Mouse (Mus musculus): ENCODE results near the gene Zfp39. TPM values are rescaled to one million over a fixed set of nuclear protein-coding genes. Genes with fewer than 3 reads are reported as not detected.
"Not testable (repeated sequence)": the region's sequence is repeated elsewhere in the genome, so short reads cannot be mapped to it uniquely, and the experiment has no call there.

Gene Zfp39
- polyA plus RNA-seq, 1 experiment from 2014 or later: 5.6 TPM

DNA sequence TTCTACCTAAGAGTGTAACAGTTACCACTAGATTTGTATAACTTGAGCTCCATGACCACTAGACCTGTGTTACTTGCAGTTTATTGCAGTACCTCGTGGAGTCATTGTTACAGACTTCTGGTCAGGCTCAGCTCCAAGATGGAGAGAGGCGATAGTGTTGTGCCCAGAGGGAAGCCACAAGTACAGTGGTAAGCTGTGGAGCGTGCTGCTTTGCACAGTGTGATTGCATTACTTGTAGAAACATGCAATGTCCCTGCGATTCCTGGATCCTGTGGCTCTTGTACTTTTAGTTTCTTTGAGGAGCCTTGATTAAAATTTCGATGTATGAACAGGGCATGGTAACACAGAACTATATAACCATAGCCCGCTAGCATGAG is 36.1 kb downstream of the Zfp39 start:
- no peak for ATAC-seq (ENCODE audit: low read depth)
- Histone ChIP-seq H3K27me3 (ENCODE audit: control insufficient read depth, insufficient read depth, low read depth, low read length) (no peaks in the 10 kb centered on the region), H3K4me3 (ENCODE audit: low read depth, low read length) (peak overlapping the region; percentile 81), H3K4me1 (ENCODE audit: control insufficient read depth, low read depth, low read length) (peaks cover 6% of the 10 kb centered on the region), H3K27ac (ENCODE audit: low read length) (no peak overlapping the region), H3K9ac (ENCODE audit: low read depth, low read length) (peak overlapping the region; percentile 79), H3K36me3 (ENCODE audit: control insufficient read depth, insufficient read depth) (no peaks in the 10 kb centered on the region), H3K4me2 (ENCODE audit: low read depth, low read length) (peak overlapping the region; percentile 65), H3K9me3 (replicated peaks; ENCODE audit: control insufficient read depth, low read length) (no peaks in the 10 kb centered on the region)
- WGBS (ENCODE audit: insufficient replicate concordance): 64% methylated on average over 6 of the region's 6 CpGs

GRCm38 (mm10) chr11:58867039-58867953 is 36.7 kb downstream of the Zfp39 start, which contains the start of gene 2810021J22Rik:
Gene 2810021J22Rik (plus strand): TSS chr11:58867216.
- peak within 1 kb of the TSS; percentile 81 for H3K4me3 ChIP-seq (ENCODE audit: low read depth, low read length)
- ATAC-seq (ENCODE audit: low read depth): peak; percentile 93

DNA sequence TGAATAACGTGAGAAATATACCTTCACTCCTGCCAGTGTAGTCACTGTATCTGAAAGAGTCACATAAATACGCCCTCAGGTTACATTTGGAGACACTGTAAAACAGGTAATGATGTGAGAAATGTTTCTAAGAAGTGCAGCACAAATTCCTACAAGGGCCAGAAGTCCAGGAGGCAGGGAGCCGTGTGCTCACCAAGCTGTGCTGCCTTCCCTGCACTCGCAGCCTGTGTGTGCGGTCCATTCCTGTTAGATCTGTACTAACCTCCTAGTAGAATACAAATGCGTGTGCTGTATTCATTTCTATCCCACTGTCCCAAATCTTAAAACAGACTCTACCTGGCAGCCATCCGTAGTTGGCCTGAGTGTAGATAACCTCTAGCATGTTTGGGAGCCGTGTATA is 43.3 kb downstream of the Zfp39 start:
- 83% methylated on average over 8 of the region's 8 CpGs for WGBS (ENCODE audit: insufficient replicate concordance)
- Histone ChIP-seq H3K36me3 (ENCODE audit: control insufficient read depth, insufficient read depth) (peaks cover 40% of the 10 kb centered on the region), H3K4me2 (ENCODE audit: low read depth, low read length) (no peak overlapping the region), H3K27ac (ENCODE audit: low read length) (no peak overlapping the region), H3K27me3 (ENCODE audit: control insufficient read depth, insufficient read depth, low read depth, low read length) (no peaks in the 10 kb centered on the region), H3K9ac (ENCODE audit: low read depth, low read length) (no peak overlapping the region), H3K4me1 (ENCODE audit: control insufficient read depth, low read depth, low read length) (no peaks in the 10 kb centered on the region), H3K4me3 (ENCODE audit: low read depth, low read length) (no peak overlapping the region), H3K9me3 (replicated peaks; ENCODE audit: control insufficient read depth, low read length) (peaks cover 8% of the 10 kb centered on the region; the same call in 1 of the 2 replicates)
- ATAC-seq (ENCODE audit: low read depth): no peak

More at GRCm38 (mm10) chr11:58867039-58867953, 36.7 kb downstream of the Zfp39 start, which contains the start of gene 2810021J22Rik:
- Histone ChIP-seq H3K9ac (ENCODE audit: low read depth, low read length) (peak within 1 kb of the TSS; percentile 79), H3K27ac (ENCODE audit: low read length) (peak within 1 kb of the TSS; percentile 81), H3K4me2 (ENCODE audit: low read depth, low read length) (peak within 1 kb of the TSS; percentile 65), H3K36me3 (ENCODE audit: control insufficient read depth, insufficient read depth) (no peaks in the 10 kb centered on the region), H3K27me3 (ENCODE audit: control insufficient read depth, insufficient read depth, low read depth, low read length) (no peaks in the 10 kb centered on the region), H3K4me1 (ENCODE audit: control insufficient read depth, low read depth, low read length) (peaks cover 6% of the 10 kb centered on the region), H3K9me3 (replicated peaks; ENCODE audit: control insufficient read depth, low read length) (no peaks in the 10 kb centered on the region)
- WGBS (ENCODE audit: insufficient replicate concordance): 2% methylated on average over 37 of the region's 37 CpGs

DNA sequence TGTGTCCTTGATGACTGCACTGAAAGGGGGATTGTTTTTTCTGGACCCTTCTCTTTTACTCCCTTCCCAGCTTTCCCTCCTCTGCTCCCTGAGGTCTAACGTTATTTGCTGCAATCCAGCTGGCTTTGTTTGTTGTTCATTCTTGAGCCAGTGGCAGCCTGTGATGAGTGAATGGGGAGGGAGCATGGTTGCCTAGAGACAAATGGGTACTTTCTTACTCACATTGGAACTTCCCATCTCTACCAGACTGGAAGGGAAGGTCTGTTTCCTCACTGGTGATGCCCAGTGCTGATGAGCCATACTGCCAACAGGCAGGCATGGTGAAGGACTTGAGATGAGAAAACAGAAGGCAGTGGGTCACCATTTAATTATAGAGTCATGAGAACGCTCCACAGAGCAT is 54.3 kb downstream of the Zfp39 start:
- 0 out of 2 replicates have a peak, but pooled peaks cover 5% of the 10 kb centered on the region for H3K36me3 ChIP-seq (ENCODE audit: control insufficient read depth, insufficient read depth)
- no peaks in the 10 kb centered on the region for H3K27me3 ChIP-seq (ENCODE audit: control insufficient read depth, insufficient read depth, low read depth, low read length)
- H3K9me3 ChIP-seq (replicated peaks; ENCODE audit: control insufficient read depth, low read length): no peaks in the 10 kb centered on the region
- no peak overlapping the region for H3K4me2 ChIP-seq (ENCODE audit: low read depth, low read length)
- ATAC-seq (ENCODE audit: low read depth): no peak
- no peak overlapping the region for H3K27ac ChIP-seq (ENCODE audit: low read length)
- H3K9ac ChIP-seq (ENCODE audit: low read depth, low read length): no peak overlapping the region
- H3K4me3 ChIP-seq (ENCODE audit: low read depth, low read length): no peak overlapping the region
- WGBS (ENCODE audit: insufficient replicate concordance): 70% methylated on average over 2 of the region's 2 CpGs
- peaks cover 6% of the 10 kb centered on the region; the same call in 1 of the 2 replicates for H3K4me1 ChIP-seq (ENCODE audit: control insufficient read depth, low read depth, low read length)

GRCm38 (mm10) chr11:58847636-58848035 is 56.4 kb downstream of the Zfp39 start:
- Histone ChIP-seq H3K4me1 (ENCODE audit: control insufficient read depth, low read depth, low read length) (peaks cover 6% of the 10 kb centered on the region; the same call in 1 of the 2 replicates), H3K4me3 (ENCODE audit: low read depth, low read length) (peak overlapping the region; percentile 77), H3K9ac (ENCODE audit: low read depth, low read length) (peak overlapping the region; percentile 84), H3K4me2 (ENCODE audit: low read depth, low read length) (peak overlapping the region; percentile 60), H3K27ac (ENCODE audit: low read length) (no peak overlapping the region), H3K36me3 (ENCODE audit: control insufficient read depth, insufficient read depth) (0 out of 2 replicates have a peak, but pooled peaks cover 5% of the 10 kb centered on the region), H3K27me3 (ENCODE audit: control insufficient read depth, insufficient read depth, low read depth, low read length) (no peaks in the 10 kb centered on the region), H3K9me3 (replicated peaks; ENCODE audit: control insufficient read depth, low read length) (no peaks in the 10 kb centered on the region)
- 15% methylated on average over 9 of the region's 9 CpGs for WGBS (ENCODE audit: insufficient replicate concordance)
- ATAC-seq (ENCODE audit: low read depth): no peak

GRCm38 (mm10) chr11:58846919-58847461 is 57.0 kb downstream of the Zfp39 start, which contains the start of gene Gm12258:
Gene Gm12258 (plus strand): TSS chr11:58847158.
- peak within 1 kb of the TSS; percentile 84 for H3K9ac ChIP-seq (ENCODE audit: low read depth, low read length)
- ATAC-seq (ENCODE audit: low read depth): peak; percentile 100

GRCm38 (mm10) chr11:58838951-58839350 is 65.1 kb downstream of the Zfp39 start, which contains the start of gene Olfr311:
Gene Olfr311 (plus strand): TSS chr11:58839251.
- H3K36me3 ChIP-seq (ENCODE audit: control insufficient read depth, insufficient read depth); H3K4me2 ChIP-seq (ENCODE audit: low read depth, low read length); H3K27ac ChIP-seq (ENCODE audit: low read length); H3K9ac ChIP-seq (ENCODE audit: low read depth, low read length); ATAC-seq (ENCODE audit: low read depth); H3K4me3 ChIP-seq (ENCODE audit: low read depth, low read length); H3K9me3 ChIP-seq (replicated peaks; ENCODE audit: control insufficient read depth, low read length); H3K4me1 ChIP-seq (ENCODE audit: control insufficient read depth, low read depth, low read length); H3K27me3 ChIP-seq (ENCODE audit: control insufficient read depth, insufficient read depth, low read depth, low read length): not testable (repeated sequence)

More at GRCm38 (mm10) chr11:58846919-58847461, 57.0 kb downstream of the Zfp39 start, which contains the start of gene Gm12258:
- under 1% methylated on average over 24 of the region's 24 CpGs for WGBS (ENCODE audit: insufficient replicate concordance)
- Histone ChIP-seq H3K27ac (ENCODE audit: low read length) (peak within 1 kb of the TSS; percentile 74), H3K4me2 (ENCODE audit: low read depth, low read length) (peak within 1 kb of the TSS; percentile 60), H3K4me3 (ENCODE audit: low read depth, low read length) (peak within 1 kb of the TSS; percentile 77), H3K27me3 (ENCODE audit: control insufficient read depth, insufficient read depth, low read depth, low read length) (no peaks in the 10 kb centered on the region), H3K36me3 (ENCODE audit: control insufficient read depth, insufficient read depth) (0 out of 2 replicates have a peak, but pooled peaks cover 5% of the 10 kb centered on the region), H3K9me3 (replicated peaks; ENCODE audit: control insufficient read depth, low read length) (no peaks in the 10 kb centered on the region), H3K4me1 (ENCODE audit: control insufficient read depth, low read depth, low read length) (peaks cover 6% of the 10 kb centered on the region; the same call in 1 of the 2 replicates)

Measured in liver, embryonic 16.5 days (tissue).